Mouse (Mus musculus): ENCODE results near the gene Iqsec2. TPM values are rescaled to one million over a fixed set of nuclear protein-coding genes. Genes with fewer than 3 reads are reported as not detected.

The Iqsec2 gene
- polyA plus RNA-seq, 1 experiment from 2014 or later: 9.5 TPM

GRCm38 (mm10) chrX:152201737-152202421 is 57.8 kb downstream of the Iqsec2 start:
- Histone ChIP-seq H3K4me3 (replicated peaks; ENCODE audit: low read length) (no peak overlapping the region), H3K27ac (no peak overlapping the region), H3K4me2 (replicated peaks) (no peak overlapping the region), H3K27me3 (ENCODE audit: control insufficient read depth, insufficient read depth, low read length) (peaks cover 89% of the 10 kb centered on the region), H3K9ac (no peak overlapping the region), H3K4me1 (replicated peaks; ENCODE audit: control insufficient read depth, insufficient read depth, low read length) (peaks cover 31% of the 10 kb centered on the region), H3K36me3 (replicated peaks; ENCODE audit: control insufficient read depth, insufficient read depth) (no peaks in the 10 kb centered on the region), H3K9me3 (ENCODE audit: control insufficient read depth, low read length) (no peaks in the 10 kb centered on the region)
- DNase-seq (ENCODE audit: low spot score) (no peak), ATAC-seq (ENCODE audit: low FRiP score) (no peak)
- 21% methylated on average over 4 of the region's 4 CpGs for WGBS

GRCm38 (mm10) chrX:152202422-152203103 is 58.5 kb downstream of the Iqsec2 start:
- ATAC-seq (ENCODE audit: low FRiP score) (no peak), DNase-seq (ENCODE audit: low spot score) (no peak)
- 47% methylated on average over 7 of the region's 8 CpGs for WGBS
- Histone ChIP-seq H3K4me1 (replicated peaks; ENCODE audit: control insufficient read depth, insufficient read depth, low read length) (peaks cover 27% of the 10 kb centered on the region), H3K4me3 (replicated peaks; ENCODE audit: low read length) (no peak overlapping the region), H3K4me2 (replicated peaks) (no peak overlapping the region), H3K9ac (no peak overlapping the region), H3K27ac (no peak overlapping the region), H3K36me3 (replicated peaks; ENCODE audit: control insufficient read depth, insufficient read depth) (no peaks in the 10 kb centered on the region), H3K27me3 (ENCODE audit: control insufficient read depth, insufficient read depth, low read length) (peaks cover 90% of the 10 kb centered on the region), H3K9me3 (ENCODE audit: control insufficient read depth, low read length) (no peaks in the 10 kb centered on the region)

DNA sequence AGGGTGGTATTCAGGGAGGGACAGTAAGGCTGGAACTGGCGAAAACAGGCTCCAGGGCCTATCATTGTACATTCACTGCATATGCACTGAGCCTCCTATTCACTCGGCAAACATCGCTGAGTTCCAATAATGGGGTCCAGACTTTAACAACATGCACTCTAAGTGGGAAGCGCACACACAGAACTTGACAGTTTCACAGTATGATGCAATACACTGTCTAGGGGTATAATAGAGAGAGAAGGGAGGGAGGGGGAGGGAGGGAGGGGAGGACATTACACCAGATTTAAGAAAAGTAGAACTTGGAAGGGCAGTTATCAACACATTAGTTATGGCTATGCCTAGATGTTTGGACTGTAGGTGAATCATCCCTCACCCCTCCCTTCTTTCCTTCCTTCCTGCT is 59.2 kb downstream of the Iqsec2 start:
- peaks cover 89% of the 10 kb centered on the region for H3K27me3 ChIP-seq (ENCODE audit: control insufficient read depth, insufficient read depth, low read length)
- DNase-seq (ENCODE audit: low spot score): no peak
- no peak for ATAC-seq (ENCODE audit: low FRiP score)

GRCm38 (mm10) chrX:152205486-152205885 is 61.4 kb downstream of the Iqsec2 start:
- no peak overlapping the region for H3K9ac ChIP-seq
- DNase-seq (ENCODE audit: low spot score) (no peak), ATAC-seq (ENCODE audit: low FRiP score) (no peak)
- 100% methylated on average over 1 of the region's 1 CpGs for WGBS
- peaks cover 8% of the 10 kb centered on the region; the same call in 1 of the 2 replicates for H3K4me1 ChIP-seq (replicated peaks; ENCODE audit: control insufficient read depth, insufficient read depth, low read length)
- no peaks in the 10 kb centered on the region for H3K36me3 ChIP-seq (replicated peaks; ENCODE audit: control insufficient read depth, insufficient read depth)
- no peak overlapping the region for H3K4me3 ChIP-seq (replicated peaks; ENCODE audit: low read length)
- H3K9me3 ChIP-seq (ENCODE audit: control insufficient read depth, low read length): no peaks in the 10 kb centered on the region
- no peak overlapping the region for H3K27ac ChIP-seq
- H3K4me2 ChIP-seq (replicated peaks): no peak overlapping the region
- H3K27me3 ChIP-seq (ENCODE audit: control insufficient read depth, insufficient read depth, low read length): peaks cover 96% of the 10 kb centered on the region

More for the DNA sequence above, 59.2 kb downstream of the Iqsec2 start:
- WGBS: 61% methylated on average over 4 of the region's 4 CpGs
- Histone ChIP-seq H3K27ac (no peak overlapping the region), H3K4me2 (replicated peaks) (no peak overlapping the region), H3K4me3 (replicated peaks; ENCODE audit: low read length) (no peak overlapping the region), H3K9me3 (ENCODE audit: control insufficient read depth, low read length) (no peaks in the 10 kb centered on the region), H3K9ac (no peak overlapping the region), H3K4me1 (replicated peaks; ENCODE audit: control insufficient read depth, insufficient read depth, low read length) (peaks cover 20% of the 10 kb centered on the region), H3K36me3 (replicated peaks; ENCODE audit: control insufficient read depth, insufficient read depth) (no peaks in the 10 kb centered on the region)

DNA sequence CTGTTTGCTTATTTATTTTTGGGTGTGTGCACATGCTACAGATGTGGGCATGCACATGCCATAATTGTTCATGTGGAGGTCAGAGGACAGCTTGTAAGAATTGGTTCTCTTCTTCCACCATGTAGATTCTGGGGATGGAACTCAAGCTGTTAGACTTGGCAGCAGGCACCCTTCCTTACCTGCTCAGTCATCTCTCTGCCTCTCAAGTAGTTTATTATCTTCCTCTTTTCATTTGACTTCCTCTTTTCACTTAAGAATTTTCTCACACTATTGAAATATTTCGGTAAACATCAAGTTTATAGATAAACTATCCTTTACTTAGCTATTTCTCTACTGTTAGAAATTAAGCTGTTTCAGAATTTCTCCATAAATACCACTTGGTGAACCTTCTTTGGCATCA is 70.6 kb downstream of the Iqsec2 start:
- WGBS: 94% methylated on average over 1 of the region's 1 CpGs
- H3K27me3 ChIP-seq (ENCODE audit: control insufficient read depth, insufficient read depth, low read length): peaks cover 99% of the 10 kb centered on the region
- no peaks in the 10 kb centered on the region for H3K4me1 ChIP-seq (replicated peaks; ENCODE audit: control insufficient read depth, insufficient read depth, low read length)
- no peak overlapping the region for H3K27ac ChIP-seq
- ATAC-seq (ENCODE audit: low FRiP score): no peak
- no peak overlapping the region for H3K4me3 ChIP-seq (replicated peaks; ENCODE audit: low read length)
- DNase-seq (ENCODE audit: low spot score): no peak
- no peak overlapping the region for H3K9ac ChIP-seq
- H3K36me3 ChIP-seq (replicated peaks; ENCODE audit: control insufficient read depth, insufficient read depth): peaks cover 1% of the 10 kb centered on the region; the same call in 1 of the 2 replicates
- no peaks in the 10 kb centered on the region for H3K9me3 ChIP-seq (ENCODE audit: control insufficient read depth, low read length)
- no peak overlapping the region for H3K4me2 ChIP-seq (replicated peaks)

DNA sequence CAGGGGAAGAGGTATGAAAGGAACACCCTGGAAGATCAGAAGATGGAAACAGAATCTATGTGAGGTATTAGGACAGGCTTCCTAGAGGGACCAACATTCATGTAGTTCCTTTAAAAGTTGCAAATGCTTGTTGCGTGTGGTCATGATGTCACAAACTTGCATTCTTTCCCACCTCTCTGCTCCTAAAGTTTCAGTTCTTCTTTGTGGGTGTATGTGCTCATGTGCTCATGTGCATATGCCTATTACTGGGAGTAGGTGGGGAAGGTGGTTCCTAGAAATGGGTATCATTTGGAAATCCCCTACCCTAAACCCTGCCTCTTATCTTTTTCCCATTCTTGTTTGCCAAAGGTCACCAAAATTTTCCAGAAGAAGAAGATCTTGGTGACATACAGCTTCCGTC is 74.5 kb downstream of the Iqsec2 start:
- no peak overlapping the region for H3K4me2 ChIP-seq (replicated peaks)
- H3K27ac ChIP-seq: no peak overlapping the region
- H3K36me3 ChIP-seq (replicated peaks; ENCODE audit: control insufficient read depth, insufficient read depth): peaks cover 5% of the 10 kb centered on the region; the same call in 1 of the 2 replicates
- WGBS: 98% methylated on average over 2 of the region's 2 CpGs
- H3K9me3 ChIP-seq (ENCODE audit: control insufficient read depth, low read length): no peaks in the 10 kb centered on the region
- no peak overlapping the region for H3K4me3 ChIP-seq (replicated peaks; ENCODE audit: low read length)
- ATAC-seq (ENCODE audit: low FRiP score) (no peak), DNase-seq (ENCODE audit: low spot score) (no peak)
- H3K27me3 ChIP-seq (ENCODE audit: control insufficient read depth, insufficient read depth, low read length): peaks cover 95% of the 10 kb centered on the region
- no peak overlapping the region for H3K9ac ChIP-seq
- no peaks in the 10 kb centered on the region for H3K4me1 ChIP-seq (replicated peaks; ENCODE audit: control insufficient read depth, insufficient read depth, low read length)

DNA sequence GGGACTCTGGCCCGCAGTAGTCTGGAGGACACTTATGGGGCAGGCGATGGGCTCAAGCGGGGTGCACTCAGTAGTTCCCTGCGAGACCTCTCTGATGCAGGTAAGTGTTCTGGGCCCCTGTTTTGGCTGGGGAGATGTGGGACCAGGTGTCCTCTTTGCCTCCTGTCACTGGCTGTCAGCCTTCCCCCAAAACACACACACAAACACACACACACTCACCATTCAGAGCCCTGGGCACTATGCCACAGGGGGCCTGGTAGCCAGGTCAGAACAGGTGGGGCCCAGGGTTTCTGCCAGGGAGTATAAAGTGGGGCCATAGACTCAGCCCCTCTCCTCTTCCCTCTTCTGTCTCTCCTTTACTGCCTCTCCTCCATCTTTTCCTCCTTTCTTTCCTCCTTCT is 77.7 kb downstream of the Iqsec2 start:
- H3K9me3 ChIP-seq (ENCODE audit: control insufficient read depth, low read length): no peaks in the 10 kb centered on the region
- H3K4me1 ChIP-seq (replicated peaks; ENCODE audit: control insufficient read depth, insufficient read depth, low read length): no peaks in the 10 kb centered on the region
- WGBS: 84% methylated on average over 4 of the region's 4 CpGs
- DNase-seq (ENCODE audit: low spot score): no peak
- H3K27me3 ChIP-seq (ENCODE audit: control insufficient read depth, insufficient read depth, low read length): peaks cover 93% of the 10 kb centered on the region
- no peak overlapping the region for H3K4me3 ChIP-seq (replicated peaks; ENCODE audit: low read length)
- H3K4me2 ChIP-seq (replicated peaks): no peak overlapping the region
- H3K9ac ChIP-seq: no peak overlapping the region
- H3K27ac ChIP-seq: no peak overlapping the region
- no peak for ATAC-seq (ENCODE audit: low FRiP score)
- H3K36me3 ChIP-seq (replicated peaks; ENCODE audit: control insufficient read depth, insufficient read depth): 0 out of 2 replicates have a peak, but pooled peaks cover 5% of the 10 kb centered on the region

GRCm38 (mm10) chrX:152222226-152222625 is 78.2 kb downstream of the Iqsec2 start:
- ATAC-seq (ENCODE audit: low FRiP score) (no peak), DNase-seq (ENCODE audit: low spot score) (no peak)
- 55% methylated on average over 9 of the region's 9 CpGs for WGBS
- Histone ChIP-seq H3K4me3 (replicated peaks; ENCODE audit: low read length) (no peak overlapping the region), H3K36me3 (replicated peaks; ENCODE audit: control insufficient read depth, insufficient read depth) (0 out of 2 replicates have a peak, but pooled peaks cover 5% of the 10 kb centered on the region), H3K27me3 (ENCODE audit: control insufficient read depth, insufficient read depth, low read length) (peaks cover 93% of the 10 kb centered on the region), H3K27ac (no peak overlapping the region), H3K9me3 (ENCODE audit: control insufficient read depth, low read length) (no peaks in the 10 kb centered on the region), H3K4me2 (replicated peaks) (no peak overlapping the region), H3K4me1 (replicated peaks; ENCODE audit: control insufficient read depth, insufficient read depth, low read length) (no peaks in the 10 kb centered on the region), H3K9ac (no peak overlapping the region)

GRCm38 (mm10) chrX:152223313-152223712 is 79.2 kb downstream of the Iqsec2 start:
- Histone ChIP-seq H3K4me2 (replicated peaks) (no peak overlapping the region), H3K4me3 (replicated peaks; ENCODE audit: low read length) (no peak overlapping the region), H3K9me3 (ENCODE audit: control insufficient read depth, low read length) (no peaks in the 10 kb centered on the region), H3K27ac (no peak overlapping the region), H3K36me3 (replicated peaks; ENCODE audit: control insufficient read depth, insufficient read depth) (0 out of 2 replicates have a peak, but pooled peaks cover 5% of the 10 kb centered on the region), H3K27me3 (ENCODE audit: control insufficient read depth, insufficient read depth, low read length) (peaks cover 87% of the 10 kb centered on the region), H3K4me1 (replicated peaks; ENCODE audit: control insufficient read depth, insufficient read depth, low read length) (no peaks in the 10 kb centered on the region), H3K9ac (no peak overlapping the region)
- DNase-seq (ENCODE audit: low spot score) (no peak), ATAC-seq (ENCODE audit: low FRiP score) (no peak)
- WGBS: 79% methylated on average over 5 of the region's 6 CpGs
